17 mouse cellular contexts compared by ENCODE assay signal in the genomic region with DNA sequence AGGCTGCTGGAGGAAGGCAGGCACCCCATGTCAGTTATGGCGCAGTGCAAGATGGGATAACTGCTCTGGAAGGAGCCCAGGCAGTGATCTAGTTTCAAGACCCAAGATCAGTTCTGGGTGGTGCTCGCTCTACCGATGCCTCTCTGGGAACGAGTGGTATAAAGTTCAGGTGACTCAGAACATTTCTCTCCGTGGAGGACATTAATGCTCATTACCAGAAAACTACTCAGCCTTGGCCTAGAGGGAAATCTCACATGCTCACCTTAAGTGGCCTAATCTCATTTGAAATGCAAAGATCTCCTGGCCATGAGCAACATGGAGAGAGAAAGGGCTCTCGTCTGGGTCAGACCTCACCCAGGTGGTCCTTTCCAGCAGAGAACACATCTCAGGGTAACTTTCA. TPM values are rescaled to one million over a fixed set of nuclear protein-coding genes. Genes with fewer than 3 reads are reported as not detected.
DNase-seq lines count a peak whose midpoint lies in the region; ATAC-seq and TF ChIP-seq lines count a peak whose summit lies in the region.
"Had no signal": no experiment of that assay in that cellular context is flagged by ENCODE, and none has a peak within 500 bp of the region (broad histone marks: within the 10 kb centered on the region; RNA-seq: fewer than 3 reads in every experiment).

No protein-coding gene starts in this region.

- H3K4me1 ChIP-seq in embryonic facial prominence, embryonic 15.5 days = peaks cover 11% of the 10 kb centered on the region
- 0 out of 2 replicates have a peak, but pooled peaks cover 3% of the 10 kb centered on the region for H3K4me1 ChIP-seq in embryonic facial prominence, embryonic 10.5 days
- H3K4me1 ChIP-seq in kidney, adult 2 months (ENCODE audit: control insufficient read depth, insufficient read depth, low read length) = peaks cover 3% of the 10 kb centered on the region; the same call in 1 of the 2 replicates
- H3K4me1 ChIP-seq in kidney, embryonic 14.5 days (ENCODE audit: control insufficient read depth, insufficient read depth, low read length) = peaks cover 4% of the 10 kb centered on the region; the same call in 1 of the 2 replicates
- 0 out of 2 replicates have a peak, but pooled peaks cover 4% of the 10 kb centered on the region for H3K4me1 ChIP-seq in stomach, postnatal 0 days (replicated peaks; ENCODE audit: control insufficient read depth, insufficient read depth)

- TF ChIP-seq POLR2A in kidney, adult 2 months (IDR thresholded peaks at IDR 0.05; ENCODE audit: low read depth, low read length) = no peak

- H3K27ac ChIP-seq in embryonic facial prominence, embryonic 15.5 days (replicated peaks) = peak overlapping the region; percentile 66
- no peak overlapping the region for H3K27ac ChIP-seq in embryonic facial prominence, embryonic 10.5 days (replicated peaks)
- H3K27ac ChIP-seq in kidney, adult 2 months (ENCODE audit: insufficient read depth, low read depth, low read length) = no peak overlapping the region
- no peak overlapping the region for H3K27ac ChIP-seq in kidney, embryonic 14.5 days (ENCODE audit: low read depth, low read length)
- H3K27ac ChIP-seq in stomach, postnatal 0 days (replicated peaks) = 0 out of 2 replicates have a peak overlapping the region, but pooled peaks have one; percentile 13
- H3K27ac ChIP-seq: forebrain, embryonic 15.5 days; hindbrain, embryonic 13.5 days had no signal

- no peaks in the 10 kb centered on the region for H3K9me3 ChIP-seq in embryonic facial prominence, embryonic 15.5 days (replicated peaks)
- H3K9me3 ChIP-seq in embryonic facial prominence, embryonic 10.5 days = no peaks in the 10 kb centered on the region
- no peaks in the 10 kb centered on the region for H3K9me3 ChIP-seq in kidney, embryonic 14.5 days (ENCODE audit: control insufficient read depth, low read length)
- no peaks in the 10 kb centered on the region for H3K9me3 ChIP-seq in stomach, postnatal 0 days (ENCODE audit: control insufficient read depth, low read length)
- H3K9me3 ChIP-seq: forebrain, embryonic 15.5 days; heart, embryonic 13.5 days; hindbrain, embryonic 13.5 days had no signal

- no peak for TF ChIP-seq EP300 in stomach, postnatal 0 days (optimal IDR thresholded peaks at IDR 0.05)

- DNase-seq in embryonic facial prominence, embryonic 10.5 days (ENCODE audit: low spot score) = no peak
- DNase-seq in kidney, adult 2 months = peak; percentile 48
- peak; percentile 66 for DNase-seq in A20 (ENCODE audit: low read depth, low spot score)
- no peak for DNase-seq in stomach, postnatal 0 days (ENCODE audit: low spot score)
- DNase-seq in spleen, postnatal 14 days (ENCODE audit: low spot score in 2 of 2) = no peak
- DNase-seq: adrenal gland, adult 2 months; adrenal gland, postnatal 25 days; cerebellum, adult 18-20 months; cerebellum, adult 9-11 months; cerebellum, postnatal 36 days; gastrocnemius, postnatal 36 days; heart, postnatal 36 days had no signal

- H3K9ac ChIP-seq in embryonic facial prominence, embryonic 15.5 days = no peak overlapping the region
- no peak overlapping the region for H3K9ac ChIP-seq in kidney, embryonic 14.5 days (ENCODE audit: low read depth, low read length)
- H3K9ac ChIP-seq in stomach, postnatal 0 days (ENCODE audit: low read length) = no peak overlapping the region
- H3K9ac ChIP-seq: forebrain, embryonic 15.5 days; heart, embryonic 13.5 days; hindbrain, embryonic 13.5 days had no signal

- H3K4me2 ChIP-seq in embryonic facial prominence, embryonic 15.5 days (replicated peaks) = no peak overlapping the region
- no peak overlapping the region for H3K4me2 ChIP-seq in kidney, embryonic 14.5 days (replicated peaks; ENCODE audit: low read depth, low read length)
- H3K4me2 ChIP-seq in stomach, postnatal 0 days (replicated peaks; ENCODE audit: low read depth) = no peak overlapping the region
- H3K4me2 ChIP-seq: forebrain, embryonic 15.5 days; heart, embryonic 13.5 days; hindbrain, embryonic 13.5 days had no signal

- no peak for TF ChIP-seq CTCF in kidney, adult 2 months (conservative IDR thresholded peaks at IDR 0.05; ENCODE audit: insufficient read depth, insufficient read length, low read depth, low read length)
- no peak for TF ChIP-seq CTCF in stomach, postnatal 0 days (IDR thresholded peaks at IDR 0.05; ENCODE audit: low read depth)

- H3K36me3 ChIP-seq in embryonic facial prominence, embryonic 15.5 days = no peaks in the 10 kb centered on the region
- H3K36me3 ChIP-seq in embryonic facial prominence, embryonic 10.5 days (replicated peaks) = no peaks in the 10 kb centered on the region
- H3K36me3 ChIP-seq in kidney, adult 2 months (ENCODE audit: control insufficient read depth, insufficient read depth, low read length) = no peaks in the 10 kb centered on the region
- H3K36me3 ChIP-seq in kidney, embryonic 14.5 days (ENCODE audit: control insufficient read depth, insufficient read depth, low read length) = no peaks in the 10 kb centered on the region
- no peaks in the 10 kb centered on the region for H3K36me3 ChIP-seq in stomach, postnatal 0 days (ENCODE audit: control insufficient read depth, insufficient read depth, low read length)
- H3K36me3 ChIP-seq: forebrain, embryonic 15.5 days; heart, embryonic 13.5 days; hindbrain, embryonic 13.5 days had no signal

- no peaks in the 10 kb centered on the region for H3K27me3 ChIP-seq in embryonic facial prominence, embryonic 15.5 days
- no peaks in the 10 kb centered on the region for H3K27me3 ChIP-seq in embryonic facial prominence, embryonic 10.5 days (replicated peaks; ENCODE audit: low read depth, poor library complexity, severe bottlenecking)
- H3K27me3 ChIP-seq in kidney, adult 2 months (replicated peaks; ENCODE audit: control insufficient read depth, insufficient read depth, low read length) = no peaks in the 10 kb centered on the region
- no peaks in the 10 kb centered on the region for H3K27me3 ChIP-seq in kidney, embryonic 14.5 days (ENCODE audit: control insufficient read depth, insufficient read depth, low read length)
- H3K27me3 ChIP-seq in stomach, postnatal 0 days (ENCODE audit: control insufficient read depth, insufficient read depth, low read length) = no peaks in the 10 kb centered on the region
- H3K27me3 ChIP-seq: forebrain, embryonic 15.5 days; heart, embryonic 13.5 days; hindbrain, embryonic 13.5 days had no signal

- 71% methylated on average over 6 of the region's 6 CpGs for WGBS in embryonic facial prominence, embryonic 15.5 days
- 79% methylated on average over 6 of the region's 6 CpGs for WGBS in embryonic facial prominence, embryonic 10.5 days
- 52% methylated on average over 6 of the region's 6 CpGs for WGBS in kidney, adult 2 months
- WGBS in kidney, embryonic 14.5 days = 64% methylated on average over 6 of the region's 6 CpGs
- WGBS in stomach, postnatal 0 days = 60% methylated on average over 6 of the region's 6 CpGs

- no peak for ATAC-seq in embryonic facial prominence, embryonic 15.5 days (ENCODE audit: insufficient number of reproducible peaks, low FRiP score, low TSS enrichment, low read depth)
- no peak for ATAC-seq in kidney, embryonic 14.5 days (ENCODE audit: low FRiP score, low TSS enrichment)
- ATAC-seq in stomach, postnatal 0 days (ENCODE audit: low FRiP score, low TSS enrichment) = no peak
- ATAC-seq: forebrain, embryonic 15.5 days had no signal

- no peak overlapping the region for H3K4me3 ChIP-seq in embryonic facial prominence, embryonic 15.5 days (replicated peaks)
- H3K4me3 ChIP-seq in embryonic facial prominence, embryonic 10.5 days = no peak overlapping the region
- H3K4me3 ChIP-seq in kidney, adult 2 months (ENCODE audit: insufficient read depth, low read depth, low read length) = no peak overlapping the region
- H3K4me3 ChIP-seq in kidney, embryonic 14.5 days (ENCODE audit: low read length) = no peak overlapping the region
- no peak overlapping the region for H3K4me3 ChIP-seq in stomach, postnatal 0 days (ENCODE audit: low read depth, low read length)
- H3K4me3 ChIP-seq: forebrain, embryonic 15.5 days; heart, embryonic 13.5 days; hindbrain, embryonic 13.5 days had no signal

RNA-seq across cellular contexts. Expression of a gene that starts 56.4 kb away (rescaled TPM):
- polyA plus RNA-seq in embryonic facial prominence, embryonic 15.5 days (2015; fragmentation: Nextera tagmentation; extraction: Ambion mirVana) = 101 and 107 TPM in 2 replicates
- 179 TPM in 2 replicates for polyA plus RNA-seq in embryonic facial prominence, embryonic 10.5 days (2016; fragmentation: Nextera tagmentation; extraction: Ambion mirVana)
- polyA plus RNA-seq in kidney, adult 2 months (2012; rRNA removed) = 24.9 and 30.0 TPM in 2 replicates
- polyA plus RNA-seq in kidney, embryonic 14.5 days (2014; fragmentation: Nextera tagmentation; extraction: Ambion mirVana) = 102 and 177 TPM in 2 replicates
- polyA plus RNA-seq in stomach, postnatal 0 days (2015; fragmentation: Nextera tagmentation; extraction: Ambion mirVana) = 55.3 and 63.0 TPM in 2 replicates

Comparison
In these comparisons a context has a peak if more than half of its experiments do, and no peak if none do; other contexts are left out.
1. H3K27ac ChIP-seq: peak in embryonic facial prominence, embryonic 15.5 days (single experiment) and stomach, postnatal 0 days (single experiment); none in embryonic facial prominence, embryonic 10.5 days (single experiment), kidney, adult 2 months (single experiment) and kidney, embryonic 14.5 days (single experiment).
2. DNase-seq: peak in kidney, adult 2 months (single experiment) and A20 (single experiment); none in embryonic facial prominence, embryonic 10.5 days (single experiment), stomach, postnatal 0 days (single experiment) and spleen, postnatal 14 days (0 of 2).